Mouse (Mus musculus): ENCODE results near the gene AY761184.
"Not testable (repeated sequence)": the region's sequence is repeated elsewhere in the genome, so short reads cannot be mapped to it uniquely, and the experiment has no call there.

The AY761184 gene

DNA sequence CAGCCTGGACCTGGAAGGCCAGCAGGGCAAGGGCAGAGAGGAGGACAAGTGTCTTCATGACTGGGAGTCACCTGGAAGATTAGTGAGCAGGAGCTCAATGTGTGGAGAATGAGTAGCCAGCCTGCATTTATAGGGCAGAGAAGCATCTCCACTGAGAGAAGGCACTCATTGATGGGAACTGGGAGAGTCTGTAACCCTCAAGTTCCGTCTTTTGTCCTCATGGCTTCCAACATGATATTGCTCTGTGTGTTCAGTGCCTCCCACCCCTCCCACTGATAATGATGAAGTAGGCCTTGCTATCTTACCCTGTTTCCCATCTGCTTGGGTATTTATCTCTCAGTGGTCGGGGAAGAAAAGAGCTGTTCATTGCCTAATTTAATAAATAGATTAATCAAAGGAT is at the start of gene AY761184:
AY761184 (minus strand) TSS at position 101 of the 400 bp plus-strand sequence.
- DNase-seq, result not testable (repeated sequence)

DNA sequence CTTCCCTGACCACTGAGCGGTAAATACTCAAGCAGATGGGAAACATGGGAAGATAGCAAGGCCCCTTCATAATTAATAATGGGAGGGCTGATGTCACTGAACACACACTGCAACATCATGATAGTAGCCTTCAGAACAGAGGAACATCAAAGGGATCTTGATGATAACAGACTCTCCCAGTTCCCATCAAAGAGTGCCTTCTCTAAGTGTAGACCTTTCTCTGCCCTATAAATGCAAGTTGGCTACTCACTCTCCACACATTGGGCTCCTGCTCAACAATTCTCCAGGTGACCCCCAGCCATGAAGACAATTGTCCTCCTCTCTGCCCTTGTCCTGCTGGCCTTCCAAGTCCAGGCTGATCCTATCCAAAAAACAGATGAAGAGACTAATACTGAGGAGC is 37.9 kb downstream of the AY761184 start, which contains the start of gene Defa34:
Defa34 (plus strand) TSS at position 301 of the 400 bp plus-strand sequence.
- not testable (repeated sequence) for DNase-seq

DNA sequence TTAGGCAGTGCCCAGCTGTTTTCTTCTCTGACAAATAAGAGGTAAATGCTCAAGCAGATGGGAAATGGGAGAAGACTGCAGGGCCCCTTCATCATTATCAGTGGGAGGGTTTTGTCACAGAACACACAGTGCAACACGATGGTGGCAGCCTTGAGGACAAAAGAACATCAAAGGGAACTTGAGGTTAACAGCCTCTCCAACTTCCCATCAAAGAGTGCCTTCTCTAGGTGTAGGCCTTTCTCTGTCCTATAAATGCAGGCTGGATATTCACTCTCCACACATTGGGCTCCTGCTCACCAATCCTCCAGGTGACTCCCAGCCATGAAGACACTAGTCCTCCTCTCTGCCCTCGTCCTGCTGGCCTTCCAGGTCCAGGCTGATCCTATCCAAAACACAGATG is 48.0 kb downstream of the AY761184 start, which contains the start of gene Defa17:
Defa17 (plus strand) TSS at position 301 of the 400 bp plus-strand sequence.
- DNase-seq, result not testable (repeated sequence)
